Mouse (Mus musculus) ES-Bruce4 (cell line): ENCODE data around the gene Ptprj. TPM values are rescaled to one million over a fixed set of nuclear protein-coding genes. Genes with fewer than 3 reads are reported as not detected.

ENCODE experiments used
- H3K27ac ChIP-seq: 2 replicates; pipeline ENCODE4 v1.5.1; 2012; ENCODE audit warnings: low read length, inconsistent platforms; ENCODE audit not compliant: insufficient read depth
- H3K27me3 ChIP-seq: 2 replicates; pipeline ENCODE4 v1.6.1; 2012; ENCODE audit warnings: mild to moderate bottlenecking, low read length, inconsistent platforms; ENCODE audit not compliant: control insufficient read depth, poor library complexity, insufficient read depth, severe bottlenecking
- H3K36me3 ChIP-seq: 2 replicates; pipeline ENCODE4 v1.6.1; 2012; ENCODE audit warnings: inconsistent platforms, mild to moderate bottlenecking, low read length, moderate library complexity; ENCODE audit not compliant: control insufficient read depth, poor library complexity, insufficient read depth, severe bottlenecking
- H3K4me1 ChIP-seq: one replicate; pipeline ENCODE4 v1.8.1; 2011; ENCODE audit warnings: low read length; ENCODE audit not compliant: control insufficient read depth, insufficient read depth
- H3K4me3 ChIP-seq: 2 replicates; pipeline ENCODE4 v1.5.1; 2011; ENCODE audit warnings: low read depth, mild to moderate bottlenecking, low read length
- H3K9ac ChIP-seq: 2 replicates; pipeline ENCODE4 v1.6.1; 2012; ENCODE audit warnings: low read depth, mild to moderate bottlenecking, inconsistent platforms; ENCODE audit not compliant: poor library complexity, severe bottlenecking
- H3K9me3 ChIP-seq: replicated peaks from 2 replicates; pipeline ENCODE4 v1.6.1; 2012; ENCODE audit warnings: mild to moderate bottlenecking, low read length, inconsistent platforms; ENCODE audit not compliant: control insufficient read depth, poor library complexity, insufficient read depth, severe bottlenecking
- CTCF ChIP-seq: IDR thresholded peaks from one replicate; pipeline ENCODE4 v1.8.1; 2011; ENCODE audit warnings: low read depth, low read length
- EP300 ChIP-seq: IDR thresholded peaks from 2 replicates; pipeline ENCODE4 v1.6.1; 2011; ENCODE audit warnings: low read depth, low read length; ENCODE audit not compliant: insufficient read depth
- POLR2A ChIP-seq: IDR thresholded peaks from one replicate; pipeline ENCODE4 v1.8.1; 2011; ENCODE audit warnings: low read length; ENCODE audit not compliant: insufficient read depth
- polyA plus RNA-seq: library from polyadenylated mRNA; stranded (reverse); fragments of >200 nt; gene quantifications from 2 replicates; pipeline ENCODE4 v1.2.4, GENCODE M21; 2011; ENCODE audit warnings: low read depth; ENCODE audit not compliant: missing spikeins, insufficient read depth, insufficient read length

Gene Ptprj
- polyA plus RNA-seq, 1 experiment: 5.5 TPM

DNA sequence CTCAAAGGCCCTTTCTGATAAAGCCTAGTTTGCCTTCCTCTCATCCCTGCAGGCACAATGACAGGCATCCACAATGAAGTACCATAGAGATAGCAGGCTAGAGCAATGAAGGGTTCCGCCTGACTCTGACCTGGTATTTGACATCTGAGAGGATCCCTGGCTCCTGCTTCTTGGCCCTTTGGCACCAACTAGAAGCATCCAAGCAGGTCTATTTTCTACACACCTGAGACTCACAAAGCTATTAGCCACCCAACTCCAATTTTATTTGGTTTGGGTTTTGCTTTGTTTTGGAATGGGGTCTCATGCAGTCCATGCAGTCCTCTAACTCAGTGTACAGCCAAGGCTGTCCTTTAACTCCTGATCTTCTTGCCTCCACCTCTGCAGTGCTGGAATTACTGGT, 7.7 kb upstream of the Ptprj start:
- Histone ChIP-seq H3K27ac (no peak overlapping the region), H3K9me3 (no peaks in the 10 kb centered on the region), H3K4me1 (no peaks in the 10 kb centered on the region), H3K36me3 (no peaks in the 10 kb centered on the region), H3K27me3 (no peaks in the 10 kb centered on the region), H3K4me3 (no peak overlapping the region), H3K9ac (no peak overlapping the region)
- TF ChIP-seq CTCF (no peak), POLR2A (no peak), EP300 (no peak)

DNA sequence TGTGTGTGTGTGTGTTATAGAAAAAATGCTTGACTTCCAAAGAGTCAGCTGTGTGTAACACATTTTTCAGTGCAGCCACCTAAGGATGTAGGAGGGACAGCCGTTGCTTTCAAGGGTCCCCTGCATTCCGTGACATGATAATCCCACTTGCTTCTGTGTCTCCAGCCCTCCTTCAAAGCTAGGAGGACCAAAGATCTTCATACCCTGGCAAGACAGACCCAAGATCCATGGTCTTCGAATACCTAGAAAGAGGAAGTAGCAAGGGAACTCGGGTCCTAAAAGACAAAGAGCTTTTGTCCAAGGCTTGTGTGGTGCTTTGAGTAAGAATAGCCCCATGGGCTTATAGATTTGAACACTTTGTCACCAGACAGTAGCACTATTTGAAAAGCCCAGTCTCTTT, 4.1 kb upstream of the Ptprj start:
- H3K27me3 ChIP-seq: no peaks in the 10 kb centered on the region
- no peak overlapping the region for H3K4me3 ChIP-seq
- no peaks in the 10 kb centered on the region for H3K4me1 ChIP-seq
- no peaks in the 10 kb centered on the region for H3K9me3 ChIP-seq
- H3K9ac ChIP-seq: no peak overlapping the region
- no peak overlapping the region for H3K27ac ChIP-seq
- no peaks in the 10 kb centered on the region for H3K36me3 ChIP-seq
- TF ChIP-seq CTCF (no peak), EP300 (no peak), POLR2A (no peak)

DNA sequence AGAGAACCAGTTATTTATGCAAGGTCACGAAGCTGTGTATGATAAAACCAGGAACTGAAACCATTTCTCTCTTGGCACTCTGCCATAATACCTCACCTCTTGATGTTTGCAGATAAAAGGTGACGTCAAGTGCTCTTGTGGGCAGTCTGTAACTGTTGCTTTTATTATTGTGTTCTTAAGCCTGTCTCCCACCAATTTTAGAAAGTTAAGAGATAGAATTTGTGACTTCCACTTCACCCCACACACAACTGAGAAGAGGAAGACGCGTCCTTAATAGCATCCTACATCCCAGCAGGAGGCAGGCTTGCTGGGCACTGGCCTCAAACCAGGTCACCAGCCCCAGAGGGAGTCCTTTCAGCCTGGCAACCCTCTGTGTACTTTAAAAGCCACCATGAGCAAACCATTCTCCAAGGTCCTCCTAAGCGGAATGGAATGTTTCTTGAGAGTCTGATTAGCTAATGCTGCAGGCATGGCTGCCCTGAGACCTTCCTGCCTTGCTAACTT, 3.2 kb upstream of the Ptprj start:
- peaks cover under 1% of the 10 kb centered on the region; the same call in 1 of the 2 replicates for H3K27me3 ChIP-seq
- H3K4me1 ChIP-seq: no peaks in the 10 kb centered on the region
- TF ChIP-seq CTCF: no peak
- TF ChIP-seq EP300: no peak
- TF ChIP-seq POLR2A: no peak
- no peak overlapping the region for H3K4me3 ChIP-seq
- H3K36me3 ChIP-seq: no peaks in the 10 kb centered on the region
- no peak overlapping the region for H3K27ac ChIP-seq
- no peaks in the 10 kb centered on the region for H3K9me3 ChIP-seq
- no peak overlapping the region for H3K9ac ChIP-seq

DNA sequence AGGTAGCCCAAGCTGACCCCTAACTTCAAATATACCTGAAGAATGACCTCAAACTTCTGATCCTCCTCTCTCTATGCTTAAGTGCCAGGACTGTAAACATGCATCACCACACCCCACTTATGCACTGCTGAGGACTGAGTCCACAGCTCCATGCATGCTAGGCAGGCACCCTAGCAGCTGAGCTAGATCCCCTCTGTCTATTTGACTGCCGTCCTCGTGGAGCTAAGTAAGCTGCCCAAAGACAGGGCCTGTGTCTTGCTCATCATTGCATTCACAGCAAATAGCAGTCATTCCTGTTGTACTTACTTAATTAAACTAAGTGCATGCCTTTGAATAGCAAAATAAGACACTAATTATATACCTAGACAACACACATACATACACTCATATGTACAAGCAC, 2.4 kb upstream of the Ptprj start:
- H3K36me3 ChIP-seq: no peaks in the 10 kb centered on the region
- H3K27ac ChIP-seq: no peak overlapping the region
- H3K4me3 ChIP-seq: no peak overlapping the region
- no peaks in the 10 kb centered on the region for H3K9me3 ChIP-seq
- no peak for TF ChIP-seq EP300
- H3K27me3 ChIP-seq: peaks cover 4% of the 10 kb centered on the region
- no peaks in the 10 kb centered on the region for H3K4me1 ChIP-seq
- no peak overlapping the region for H3K9ac ChIP-seq

DNA sequence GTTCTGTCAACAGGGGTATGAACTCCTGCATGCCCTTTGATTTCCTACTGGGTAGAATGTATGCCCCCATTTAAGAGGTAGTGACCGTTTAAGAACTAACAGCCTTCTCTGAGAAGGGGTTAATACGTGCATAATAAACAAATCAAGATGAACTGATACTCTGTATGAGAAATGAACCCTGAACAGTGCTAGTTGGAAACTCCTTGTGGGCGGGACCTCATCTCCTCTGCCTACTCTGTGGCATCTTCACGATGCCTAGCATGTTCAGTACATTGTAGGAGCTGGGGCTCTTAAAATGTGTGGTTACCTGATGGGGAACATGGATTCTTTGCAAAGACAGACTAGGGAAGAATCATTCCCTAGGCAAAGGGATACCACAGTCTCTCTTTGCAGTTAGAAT, 1.9 kb upstream of the Ptprj start:
- no peak overlapping the region for H3K4me3 ChIP-seq
- no peaks in the 10 kb centered on the region for H3K9me3 ChIP-seq
- no peaks in the 10 kb centered on the region for H3K36me3 ChIP-seq
- TF ChIP-seq EP300 (no peak), POLR2A (no peak), CTCF (no peak)
- no peaks in the 10 kb centered on the region for H3K4me1 ChIP-seq
- no peak overlapping the region for H3K27ac ChIP-seq
- H3K9ac ChIP-seq: no peak overlapping the region
- peaks cover 4% of the 10 kb centered on the region for H3K27me3 ChIP-seq

DNA sequence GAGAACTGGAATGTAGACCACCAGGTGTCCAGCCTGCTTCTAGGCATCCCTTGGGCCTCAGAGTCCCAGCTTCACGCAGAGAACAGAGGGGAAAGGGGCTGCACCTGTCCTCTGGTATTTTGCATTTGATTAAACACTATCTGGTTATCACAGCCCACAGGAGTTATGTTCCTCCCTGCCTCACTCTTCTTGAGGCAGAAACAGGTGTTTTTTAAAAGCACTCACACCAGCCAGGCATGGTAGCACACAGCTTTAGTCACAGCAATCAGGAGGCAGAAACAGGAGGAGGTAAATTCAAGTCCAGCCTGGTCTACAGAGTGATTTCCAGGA, 1.3 kb upstream of the Ptprj start:
- H3K27me3 ChIP-seq: peaks cover 4% of the 10 kb centered on the region
- H3K9me3 ChIP-seq: no peaks in the 10 kb centered on the region
- TF ChIP-seq EP300 (no peak), POLR2A (no peak), CTCF (no peak)
- no peak overlapping the region for H3K27ac ChIP-seq
- H3K4me3 ChIP-seq: no peak overlapping the region
- H3K36me3 ChIP-seq: no peaks in the 10 kb centered on the region
- no peak overlapping the region for H3K9ac ChIP-seq
- no peaks in the 10 kb centered on the region for H3K4me1 ChIP-seq
